In the genomic region with DNA sequence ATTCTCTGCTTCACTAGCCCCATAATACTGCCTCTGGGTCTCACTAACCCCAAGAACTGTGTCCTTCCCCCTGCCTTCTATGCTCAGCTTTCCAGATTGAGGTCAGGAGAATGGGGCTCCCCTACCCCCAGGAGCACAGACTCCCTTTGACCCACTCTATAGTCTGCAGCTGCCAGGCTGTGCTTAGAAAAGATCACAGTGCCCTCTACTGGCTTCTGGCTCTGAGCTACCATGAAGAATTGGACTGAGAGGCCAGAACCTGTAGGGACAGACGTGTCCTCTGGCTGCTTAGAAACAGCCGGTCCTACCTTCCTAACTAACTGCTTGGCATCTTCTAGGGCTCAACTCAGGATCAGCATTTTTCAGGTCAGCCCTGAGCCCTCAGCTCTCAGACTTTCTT, we compare ENCODE assay signal across 11 mouse cellular contexts. TPM values are rescaled to one million over a fixed set of nuclear protein-coding genes. Genes with fewer than 3 reads are reported as not detected.
DNase-seq lines count a peak whose midpoint lies in the region; ATAC-seq lines count a peak whose summit lies in the region.
"Had no signal": no experiment of that assay in that cellular context is flagged by ENCODE, and none has a peak within 500 bp of the region (broad histone marks: within the 10 kb centered on the region; RNA-seq: fewer than 3 reads in every experiment).

No protein-coding gene starts in this region.

- peak; percentile 60 for DNase-seq in adrenal gland, adult 2 months
- no peak for DNase-seq in adrenal gland, adult 18-20 months (ENCODE audit: low spot score in 2 of 2)
- peak; percentile 41 to 59 for DNase-seq in adrenal gland, postnatal 36 days
- DNase-seq in lung, postnatal 36 days = peak; percentile 47
- DNase-seq in gastrocnemius, adult 18-20 months (ENCODE audit: low spot score) = no peak
- no peak for DNase-seq in c-Kit-positive CD71-positive TER-119-positive erythroid progenitor cells, embryonic 14.5 days (ENCODE audit: low spot score)

- no peaks in the 10 kb centered on the region for H3K27me3 ChIP-seq in kidney, embryonic 16.5 days (ENCODE audit: insufficient read depth, low read length)
- H3K27me3 ChIP-seq in kidney, embryonic 14.5 days (ENCODE audit: control insufficient read depth, insufficient read depth, low read length) = no peaks in the 10 kb centered on the region
- H3K27me3 ChIP-seq: embryonic facial prominence, embryonic 15.5 days; limb, embryonic 12.5 days had no signal

- H3K4me2 ChIP-seq in kidney, embryonic 16.5 days (replicated peaks; ENCODE audit: low read depth, low read length) = no peak overlapping the region
- H3K4me2 ChIP-seq in kidney, embryonic 14.5 days (replicated peaks; ENCODE audit: low read depth, low read length) = no peak overlapping the region
- H3K4me2 ChIP-seq: embryonic facial prominence, embryonic 15.5 days; heart, embryonic 15.5 days; limb, embryonic 12.5 days had no signal

- no peak overlapping the region for H3K9ac ChIP-seq in kidney, embryonic 16.5 days (replicated peaks; ENCODE audit: low read length)
- H3K9ac ChIP-seq in kidney, embryonic 14.5 days (ENCODE audit: low read depth, low read length) = no peak overlapping the region
- H3K9ac ChIP-seq: embryonic facial prominence, embryonic 15.5 days; heart, embryonic 15.5 days; limb, embryonic 12.5 days had no signal

- H3K4me1 ChIP-seq in kidney, embryonic 16.5 days (ENCODE audit: insufficient read depth, low read length) = no peaks in the 10 kb centered on the region
- no peaks in the 10 kb centered on the region for H3K4me1 ChIP-seq in kidney, embryonic 14.5 days (ENCODE audit: control insufficient read depth, insufficient read depth, low read length)
- H3K4me1 ChIP-seq: embryonic facial prominence, embryonic 15.5 days; heart, embryonic 15.5 days; limb, embryonic 12.5 days had no signal

- H3K9me3 ChIP-seq in kidney, embryonic 16.5 days (ENCODE audit: low read length) = no peaks in the 10 kb centered on the region
- no peaks in the 10 kb centered on the region; the same call in 1 of the 2 replicates for H3K9me3 ChIP-seq in kidney, embryonic 14.5 days (ENCODE audit: control insufficient read depth, low read length)
- H3K9me3 ChIP-seq: embryonic facial prominence, embryonic 15.5 days; heart, embryonic 15.5 days; limb, embryonic 12.5 days had no signal

- no peak overlapping the region for H3K4me3 ChIP-seq in kidney, embryonic 16.5 days (ENCODE audit: low read length)
- H3K4me3 ChIP-seq in kidney, embryonic 14.5 days (ENCODE audit: low read length) = no peak overlapping the region
- H3K4me3 ChIP-seq: embryonic facial prominence, embryonic 15.5 days; heart, embryonic 15.5 days; limb, embryonic 12.5 days had no signal

- 36% methylated on average over 2 of the region's 2 CpGs for WGBS in kidney, embryonic 16.5 days
- 39% methylated on average over 2 of the region's 2 CpGs for WGBS in kidney, embryonic 14.5 days

- H3K36me3 ChIP-seq in kidney, embryonic 16.5 days (ENCODE audit: insufficient read depth, low read length) = no peaks in the 10 kb centered on the region
- no peaks in the 10 kb centered on the region for H3K36me3 ChIP-seq in kidney, embryonic 14.5 days (ENCODE audit: control insufficient read depth, insufficient read depth, low read length)
- H3K36me3 ChIP-seq: embryonic facial prominence, embryonic 15.5 days; heart, embryonic 15.5 days; limb, embryonic 12.5 days had no signal

- H3K27ac ChIP-seq in kidney, embryonic 16.5 days (ENCODE audit: low read length) = no peak overlapping the region
- H3K27ac ChIP-seq in kidney, embryonic 14.5 days (ENCODE audit: low read depth, low read length) = no peak overlapping the region
- H3K27ac ChIP-seq: embryonic facial prominence, embryonic 15.5 days; heart, embryonic 15.5 days; limb, embryonic 12.5 days had no signal

- ATAC-seq in kidney, embryonic 16.5 days (ENCODE audit: low FRiP score, low TSS enrichment) = peak; percentile 40; the same call in 1 of the 2 replicates
- no peak for ATAC-seq in kidney, embryonic 14.5 days (ENCODE audit: low FRiP score, low TSS enrichment)

RNA-seq across cellular contexts. Expression of gene Fam181a, which starts 4.6 kb away (rescaled TPM):
- not detected for total RNA-seq in adrenal gland, adult 2 months (2021)
- polyA plus RNA-seq in adrenal gland, adult 2 months (2012; rRNA removed) = 0.22 TPM in 1 of 2 replicates, not detected in the other
- not detected for total RNA-seq in adrenal gland, adult 18-20 months (2021)
- not detected in 2 replicates for polyA plus RNA-seq in kidney, embryonic 16.5 days (2015; fragmentation: Nextera tagmentation; extraction: Ambion mirVana)
- not detected in 2 replicates for polyA plus RNA-seq in kidney, embryonic 14.5 days (2014; fragmentation: Nextera tagmentation; extraction: Ambion mirVana)
- not detected for total RNA-seq in adrenal gland, postnatal 36 days (2021)
- total RNA-seq in gastrocnemius, adult 18-20 months (2021) = not detected
- polyA plus RNA-seq: embryonic facial prominence, embryonic 15.5 days; heart, embryonic 15.5 days had no signal

RNA-seq across cellular contexts. Expression of gene Asb2, which starts 49.6 kb away (rescaled TPM):
- total RNA-seq in adrenal gland, adult 2 months (2021) = 1 to 10 TPM; 1.2 to 2.0 TPM
- polyA plus RNA-seq in adrenal gland, adult 2 months (2012; rRNA removed) = 6.3 and 8.2 TPM in 2 replicates
- 1 to 10 TPM in 1 of 2 experiments, under 1 TPM in 1; 0.66 to 1.4 TPM for total RNA-seq in adrenal gland, adult 18-20 months (2021)
- polyA plus RNA-seq in kidney, embryonic 16.5 days (2015; fragmentation: Nextera tagmentation; extraction: Ambion mirVana) = 1.3 and 4.5 TPM in 2 replicates
- polyA plus RNA-seq in kidney, embryonic 14.5 days (2014; fragmentation: Nextera tagmentation; extraction: Ambion mirVana) = 1.0 and 1.2 TPM in 2 replicates
- total RNA-seq in adrenal gland, postnatal 36 days (2021) = 1 to 10 TPM; 1.1 to 1.3 TPM
- 100 to 1,000 TPM; 852 to 871 TPM for total RNA-seq in gastrocnemius, adult 18-20 months (2021)

Comparison
In these comparisons a context has a peak if more than half of its experiments do, and no peak if none do; other contexts are left out.
1. DNase-seq: peak in adrenal gland, adult 2 months (single experiment), adrenal gland, postnatal 36 days (2 of 2) and lung, postnatal 36 days (single experiment); none in adrenal gland, adult 18-20 months (0 of 2), gastrocnemius, adult 18-20 months (single experiment) and c-Kit-positive CD71-positive TER-119-positive erythroid progenitor cells, embryonic 14.5 days (single experiment).
2. RNA of gene Asb2, which starts 49.6 kb away (total RNA-seq): 852 to 871 TPM in gastrocnemius, adult 18-20 months; 1.2 to 2.0 TPM in adrenal gland, adult 2 months, 0.66 to 1.4 TPM in adrenal gland, adult 18-20 months and 1.1 to 1.3 TPM in adrenal gland, postnatal 36 days; every median in the first group is over 100 times any median in the second.